Mouse (Mus musculus) liver, embryonic 12.5 days (tissue): ENCODE results near the gene Ets1. TPM values are rescaled to one million over a fixed set of nuclear protein-coding genes. Genes with fewer than 3 reads are reported as not detected.

Source experiments
- ATAC-seq: fragments of 200-750 bp; cut with Nextera tagmentation; 2 replicates; pipeline ENCODE4 v1.8.0; 2017; ENCODE audit warnings: moderate number of reproducible peaks, mild to moderate bottlenecking, moderate library complexity
- H3K27ac ChIP-seq: fragments of 300-500 bp; sonication (generic); 2 replicates; pipeline ENCODE4 v1.5.1; 2016; ENCODE audit warnings: mild to moderate bottlenecking
- H3K27me3 ChIP-seq: fragments of 300-500 bp; sonication (generic); replicated peaks from 2 replicates; pipeline ENCODE4 v1.6.1; 2016; ENCODE audit warnings: mild to moderate bottlenecking, moderate library complexity
- H3K36me3 ChIP-seq: fragments of 300-500 bp; sonication (generic); 2 replicates; pipeline ENCODE4 v1.6.1; 2016; ENCODE audit warnings: mild to moderate bottlenecking, moderate library complexity
- H3K4me1 ChIP-seq: fragments of 300-500 bp; sonication (generic); 2 replicates; pipeline ENCODE4 v1.6.1; 2016
- H3K4me2 ChIP-seq: fragments of 300-500 bp; sonication (generic); 2 replicates; pipeline ENCODE4 v1.6.1; 2016; ENCODE audit warnings: mild to moderate bottlenecking, moderate library complexity
- H3K4me3 ChIP-seq: fragments of 300-500 bp; sonication (generic); 2 replicates; pipeline ENCODE4 v1.5.1; 2016; ENCODE audit warnings: mild to moderate bottlenecking, moderate library complexity
- H3K9ac ChIP-seq: fragments of 300-500 bp; sonication (generic); 2 replicates; pipeline ENCODE4 v1.6.1; 2016; ENCODE audit warnings: mild to moderate bottlenecking, moderate library complexity
- H3K9me3 ChIP-seq: fragments of 300-500 bp; sonication (generic); replicated peaks from 2 replicates; pipeline ENCODE4 v1.6.1; 2016; ENCODE audit warnings: mild to moderate bottlenecking, moderate library complexity
- WGBS: fragments of 180-500 bp; shearing (Covaris S2); methylation state at CpG from one replicate; pipeline ENCODE4 v1.1.7; 2016; ENCODE audit not compliant: insufficient replicate concordance; 5-methylcytosine and 5-hydroxymethylcytosine counted together
- polyA plus RNA-seq: library from polyadenylated mRNA; unstranded; fragments of >200 nt; fragmentation: Nextera tagmentation; extraction: Ambion mirVana; gene quantifications from 2 replicates; pipeline ENCODE4 v1.2.1, GENCODE M21; 2016

Ets1 gene
- polyA plus RNA-seq, 1 experiment from 2014 or later = 24.2 TPM

- 0 out of 2 replicates have a peak overlapping the region, but pooled peaks have one; percentile 12 for H3K9ac ChIP-seq
- under 1% methylated on average over 35 of the region's 35 CpGs for WGBS
- H3K4me1 ChIP-seq = peaks cover 45% of the 10 kb centered on the region
- H3K27me3 ChIP-seq = peaks cover 65% of the 10 kb centered on the region
- no peaks in the 10 kb centered on the region for H3K36me3 ChIP-seq
- H3K4me3 ChIP-seq = peak overlapping the region; percentile 28
- ATAC-seq = peak; percentile 73
- peak overlapping the region; percentile 60; the same call in 1 of the 2 replicates for H3K27ac ChIP-seq
- H3K9me3 ChIP-seq = no peaks in the 10 kb centered on the region
- H3K4me2 ChIP-seq = peak overlapping the region; percentile 60
Measured at GRCm38 (mm10) chr9:32671970-32672859, 36.2 kb downstream of the Ets1 start.

- H3K9me3 ChIP-seq = no peaks in the 10 kb centered on the region
- no peaks in the 10 kb centered on the region for H3K36me3 ChIP-seq
- no peak overlapping the region for H3K4me2 ChIP-seq
- ATAC-seq = no peak
- H3K4me1 ChIP-seq = peaks cover 34% of the 10 kb centered on the region
- WGBS = 32% methylated on average over 3 of the region's 3 CpGs
- H3K27ac ChIP-seq = no peak overlapping the region
- H3K4me3 ChIP-seq = no peak overlapping the region
- H3K27me3 ChIP-seq = peaks cover 54% of the 10 kb centered on the region
- H3K9ac ChIP-seq = no peak overlapping the region
Measured at GRCm38 (mm10) chr9:32673923-32674322, 37.9 kb downstream of the Ets1 start.

- Histone ChIP-seq H3K4me3 (no peak overlapping the region), H3K36me3 (no peaks in the 10 kb centered on the region), H3K9ac (no peak overlapping the region), H3K9me3 (no peaks in the 10 kb centered on the region), H3K4me1 (peaks cover 34% of the 10 kb centered on the region), H3K27me3 (peaks cover 48% of the 10 kb centered on the region), H3K4me2 (no peak overlapping the region), H3K27ac (no peak overlapping the region)
- WGBS = 31% methylated on average over 9 of the region's 9 CpGs
- ATAC-seq = no peak
Measured at GRCm38 (mm10) chr9:32675671-32676409, 39.8 kb downstream of the Ets1 start.

- 18% methylated on average over 3 of the region's 3 CpGs for WGBS
- Histone ChIP-seq H3K4me1 (peaks cover 32% of the 10 kb centered on the region), H3K27me3 (peaks cover 42% of the 10 kb centered on the region), H3K4me3 (no peak overlapping the region), H3K36me3 (no peaks in the 10 kb centered on the region), H3K4me2 (no peak overlapping the region), H3K27ac (no peak overlapping the region), H3K9ac (no peak overlapping the region), H3K9me3 (no peaks in the 10 kb centered on the region)
- no peak for ATAC-seq
Measured at GRCm38 (mm10) chr9:32676480-32676879, 40.5 kb downstream of the Ets1 start.

- Histone ChIP-seq H3K4me1 (peaks cover 20% of the 10 kb centered on the region), H3K4me3 (no peak overlapping the region), H3K4me2 (no peak overlapping the region), H3K36me3 (no peaks in the 10 kb centered on the region), H3K9ac (no peak overlapping the region), H3K9me3 (no peaks in the 10 kb centered on the region), H3K27me3 (peaks cover 37% of the 10 kb centered on the region), H3K27ac (no peak overlapping the region)
- no peak for ATAC-seq
- 66% methylated on average over 6 of the region's 6 CpGs for WGBS
Measured at GRCm38 (mm10) chr9:32677646-32678045, 41.6 kb downstream of the Ets1 start.

GRCm38 (mm10) chr9:32678120-32678757 lies 42.2 kb downstream of the Ets1 start:
- Histone ChIP-seq H3K4me1 (peaks cover 14% of the 10 kb centered on the region; the same call in 1 of the 2 replicates), H3K4me3 (no peak overlapping the region), H3K4me2 (no peak overlapping the region), H3K27ac (no peak overlapping the region), H3K36me3 (no peaks in the 10 kb centered on the region), H3K9ac (no peak overlapping the region), H3K9me3 (no peaks in the 10 kb centered on the region), H3K27me3 (peaks cover 31% of the 10 kb centered on the region)
- no peak for ATAC-seq
- WGBS = 56% methylated on average over 4 of the region's 4 CpGs

- Histone ChIP-seq H3K27me3 (peaks cover 23% of the 10 kb centered on the region), H3K4me3 (no peak overlapping the region), H3K4me2 (no peak overlapping the region), H3K36me3 (no peaks in the 10 kb centered on the region), H3K9ac (no peak overlapping the region), H3K27ac (no peak overlapping the region), H3K4me1 (peaks cover 12% of the 10 kb centered on the region; the same call in 1 of the 2 replicates), H3K9me3 (no peaks in the 10 kb centered on the region)
- 74% methylated on average over 6 of the region's 6 CpGs for WGBS
- no peak for ATAC-seq
Measured at GRCm38 (mm10) chr9:32679531-32679930, 43.5 kb downstream of the Ets1 start.

GRCm38 (mm10) chr9:32680201-32680600 lies 44.2 kb downstream of the Ets1 start:
- ATAC-seq = no peak
- Histone ChIP-seq H3K27ac (no peak overlapping the region), H3K36me3 (no peaks in the 10 kb centered on the region), H3K9me3 (no peaks in the 10 kb centered on the region), H3K27me3 (peaks cover 20% of the 10 kb centered on the region), H3K4me3 (no peak overlapping the region), H3K9ac (no peak overlapping the region), H3K4me2 (no peak overlapping the region), H3K4me1 (peaks cover 10% of the 10 kb centered on the region; the same call in 1 of the 2 replicates)
- WGBS = 61% methylated on average over 2 of the region's 2 CpGs

GRCm38 (mm10) chr9:32685793-32686558 lies 50.0 kb downstream of the Ets1 start:
- no peak overlapping the region for H3K9ac ChIP-seq
- ATAC-seq = no peak
- no peak overlapping the region for H3K4me3 ChIP-seq
- H3K4me1 ChIP-seq = 0 out of 2 replicates have a peak, but pooled peaks cover 5% of the 10 kb centered on the region
- H3K9me3 ChIP-seq = no peaks in the 10 kb centered on the region
- H3K36me3 ChIP-seq = no peaks in the 10 kb centered on the region
- H3K27me3 ChIP-seq = peaks cover 33% of the 10 kb centered on the region
- H3K27ac ChIP-seq = no peak overlapping the region
- 29% methylated on average over 8 of the region's 8 CpGs for WGBS
- H3K4me2 ChIP-seq = no peak overlapping the region

- H3K27me3 ChIP-seq = peaks cover 40% of the 10 kb centered on the region
- 0 out of 2 replicates have a peak, but pooled peaks cover 5% of the 10 kb centered on the region for H3K4me1 ChIP-seq
- no peak overlapping the region for H3K27ac ChIP-seq
- ATAC-seq = no peak
- H3K9ac ChIP-seq = no peak overlapping the region
- H3K36me3 ChIP-seq = no peaks in the 10 kb centered on the region
- 53% methylated on average over 2 of the region's 2 CpGs for WGBS
- H3K4me2 ChIP-seq = no peak overlapping the region
- no peaks in the 10 kb centered on the region for H3K9me3 ChIP-seq
- H3K4me3 ChIP-seq = no peak overlapping the region
Measured at GRCm38 (mm10) chr9:32688351-32688750, 52.3 kb downstream of the Ets1 start.
